In genomic region chr3:65517141-65517540, GRCm38 (mm10) we compare ENCODE assay signal across 14 mouse cellular contexts. TPM values are rescaled to one million over a fixed set of nuclear protein-coding genes. Genes with fewer than 3 reads are reported as not detected.
DNase-seq lines count a peak whose midpoint lies in the region; ATAC-seq and TF ChIP-seq lines count a peak whose summit lies in the region.
"Had no signal": no experiment of that assay in that cellular context is flagged by ENCODE, and none has a peak within 500 bp of the region (broad histone marks: within the 10 kb centered on the region; RNA-seq: fewer than 3 reads in every experiment).

No protein-coding gene starts in this region.

- dilution Hi-C loops in CH12.LX (cut with MboI; ENCODE audit: extremely low pct_ligation_motif_present, extremely low pct_unique_long_range_greater_than_20kb, low sequenced_read_pairs), result no loop called here

- no peak overlapping the region for H3K27ac ChIP-seq in heart, embryonic 16.5 days (ENCODE audit: low read length)
- peak overlapping the region; percentile 91 for H3K27ac ChIP-seq in CH12.LX (ENCODE audit: insufficient read depth, low read depth)
- H3K27ac ChIP-seq: midbrain, embryonic 15.5 days had no signal

- WGBS in heart, embryonic 16.5 days, result 30% methylated on average over 9 of the region's 9 CpGs

- peaks cover 3% of the 10 kb centered on the region for H3K4me1 ChIP-seq in heart, embryonic 16.5 days (ENCODE audit: control insufficient read depth, insufficient read depth, low read length)
- peaks cover 12 to 35% of the 10 kb centered on the region in 2 experiments for H3K4me1 ChIP-seq in CH12.LX (ENCODE audit: control insufficient read depth in 1 of 2, insufficient read depth in 2 of 2)

- peak overlapping the region; percentile 51; the same call in 1 of the 2 replicates for H3K9ac ChIP-seq in heart, embryonic 16.5 days (ENCODE audit: low read length)
- H3K9ac ChIP-seq in CH12.LX (ENCODE audit: insufficient read depth, low read depth), result peak overlapping the region; percentile 77
- H3K9ac ChIP-seq: midbrain, embryonic 15.5 days had no signal

- no peaks in the 10 kb centered on the region for H3K79me2 ChIP-seq in CH12.LX (replicated peaks; ENCODE audit: control insufficient read depth, extremely low read depth, insufficient read depth, poor library complexity, severe bottlenecking)

- no peak for TF ChIP-seq CTCF in CH12.LX (conservative IDR thresholded peaks at IDR 0.05 in 1 of 2, IDR thresholded peaks at IDR 0.05 in 1 of 2; ENCODE audit: low read depth in 2 of 2, low read length in 2 of 2)

- no peaks in the 10 kb centered on the region for H3K36me3 ChIP-seq in heart, embryonic 16.5 days (ENCODE audit: control insufficient read depth, insufficient read depth)
- H3K36me3 ChIP-seq in CH12.LX (replicated peaks in 1 of 2; ENCODE audit: control insufficient read depth in 1 of 2, insufficient read depth in 1 of 2, low read length in 1 of 2), result no peaks in the 10 kb centered on the region
- H3K36me3 ChIP-seq: G1E; midbrain, embryonic 15.5 days had no signal

- TF ChIP-seq RAD21 in CH12.LX (IDR thresholded peaks at IDR 0.05; ENCODE audit: low read depth, low read length), result no peak

- in situ Hi-C loops in CH12.LX (cut with MboI; ENCODE audit: low pct_ligation_motif_present, low pct_unique_long_range_greater_than_20kb, low sequenced_read_pairs), result no loop called here

- peak overlapping the region; percentile 5; the same call in 1 of the 2 replicates for H3K4me2 ChIP-seq in heart, embryonic 16.5 days (ENCODE audit: low read depth, low read length)
- H3K4me2 ChIP-seq in CH12.LX (ENCODE audit: insufficient read depth, low read depth, poor library complexity, severe bottlenecking), result peak overlapping the region; percentile 98

- DNase-seq in heart, adult 18-20 months, result no peak
- DNase-seq in A20 (ENCODE audit: low read depth, low spot score) (peak; percentile 64), CH12.LX (ENCODE audit: extremely low read depth) (peak; percentile 35)
- no peak for DNase-seq in adrenal gland, adult 2 months
- no peak for DNase-seq in layer of hippocampus, postnatal 36 days
- DNase-seq: cerebellum, postnatal 14 days; kidney, adult 11 months; left cerebral cortex, postnatal 4 days; lung, adult 2 months had no signal

- H3K9me3 ChIP-seq in heart, embryonic 16.5 days (replicated peaks; ENCODE audit: control insufficient read depth, low read length), result no peaks in the 10 kb centered on the region
- H3K9me3 ChIP-seq in CH12.LX (replicated peaks; ENCODE audit: low read length), result peaks cover 3% of the 10 kb centered on the region
- H3K9me3 ChIP-seq: G1E; midbrain, embryonic 15.5 days had no signal

- H3K4me3 ChIP-seq in heart, embryonic 16.5 days (ENCODE audit: low read length), result no peak overlapping the region
- H3K4me3 ChIP-seq in CH12.LX (replicated peaks in 1 of 3; ENCODE audit: low read depth in 2 of 3, low read length in 2 of 3, poor library complexity in 1 of 3), result peak overlapping the region; percentile 4 to 47 (median 39)
- H3K4me3 ChIP-seq: erythroblast, embryonic 14.5 days; midbrain, embryonic 15.5 days had no signal

- peak; percentile 45; the same call in 1 of the 2 replicates for TF ChIP-seq EP300 in CH12.LX (IDR thresholded peaks at IDR 0.05; ENCODE audit: low read length)

- no peak for ATAC-seq in heart, embryonic 16.5 days (replicated peaks; ENCODE audit: extremely low read depth, insufficient read depth, low FRiP score)
- 0 out of 2 replicates have a peak, but pooled peaks have one; percentile 13 for ATAC-seq in granulocyte monocyte progenitor cell, adult 5-6 weeks (replicated peaks; ENCODE audit: poor library complexity, severe bottlenecking)
- ATAC-seq: midbrain, embryonic 15.5 days had no signal

- no peaks in the 10 kb centered on the region for H3K27me3 ChIP-seq in heart, embryonic 16.5 days (ENCODE audit: control insufficient read depth, insufficient read depth, low read length)
- no peaks in the 10 kb centered on the region for H3K27me3 ChIP-seq in CH12.LX (replicated peaks)
- H3K27me3 ChIP-seq: midbrain, embryonic 15.5 days had no signal

- no peak for TF ChIP-seq POLR2A in CH12.LX (IDR thresholded peaks at IDR 0.05; ENCODE audit: low read depth, low read length)

TF ChIP-seq in CH12.LX, 34 proteins besides CTCF, POLR2A, EP300 and RAD21:
- peak; percentile 74 for TF ChIP-seq IRF4 (IDR thresholded peaks at IDR 0.05; ENCODE audit: low read depth, low read length)
- no peak for TF ChIP-seq ZMIZ1 (IDR thresholded peaks at IDR 0.05; ENCODE audit: low read depth, low read length)
- no peak for TF ChIP-seq NELFE (IDR thresholded peaks at IDR 0.05; ENCODE audit: low read depth, low read length)
- peak; percentile 71; the same call in 1 of the 2 replicates for TF ChIP-seq TCF12 (IDR thresholded peaks at IDR 0.05; ENCODE audit: low read depth, low read length)
- no peak for TF ChIP-seq POLR2AphosphoS2 (IDR thresholded peaks at IDR 0.05; ENCODE audit: low read depth, low read length)
- peak; percentile 18; the same call in 1 of the 2 replicates for TF ChIP-seq ZNF384 (IDR thresholded peaks at IDR 0.05; ENCODE audit: low read depth, low read length)
- no peak for TF ChIP-seq GABPA (IDR thresholded peaks at IDR 0.05; ENCODE audit: insufficient replicate concordance, low read depth, low read length)
- peak; percentile 80 for TF ChIP-seq BHLHE40 (IDR thresholded peaks at IDR 0.05; ENCODE audit: low read depth, low read length)
- TF ChIP-seq ETS1 (conservative IDR thresholded peaks at IDR 0.05; ENCODE audit: low read depth, low read length), result peak; percentile 47; the same call in 1 of the 2 replicates
TF ChIP-seq in CH12.LX: peak in this region for 5.

RNA-seq across cellular contexts. Expression of gene Tiparp, which starts 11.1 kb away (rescaled TPM):
- 23.2 and 24.3 TPM in 2 replicates for polyA plus RNA-seq in heart, embryonic 16.5 days (2015; fragmentation: Nextera tagmentation; extraction: Ambion mirVana)
- total RNA-seq in heart, adult 18-20 months (2021), result 10 to 100 TPM in 1 of 2 experiments, 1 to 10 TPM in 1; 8.8 to 13.0 TPM
- total RNA-seq in CH12.LX (2012; rRNA removed) (9.6 and 10.3 TPM in 2 replicates), CH12.LX (2014; rRNA removed) (25.1 and 30.8 TPM in 2 replicates)
- 13.2 and 13.7 TPM in 2 replicates for polyA plus RNA-seq in CH12.LX (2012; ENCODE audit: insufficient read length, low read depth)
- 10.0 and 16.2 TPM in 2 replicates for total RNA-seq in granulocyte monocyte progenitor cell, adult 5-6 weeks (2014; fragmentation: Nextera tagmentation)
- 30.0 and 32.4 TPM in 2 replicates for total RNA-seq in granulocyte monocyte progenitor cell, adult 5-6 weeks (2017)
- 10 to 100 TPM; 14.9 to 19.1 TPM for total RNA-seq in adrenal gland, adult 2 months (2021)
- 2.9 and 3.2 TPM in 2 replicates for polyA plus RNA-seq in adrenal gland, adult 2 months (2012; rRNA removed)
- 10 to 100 TPM; 17.7 to 19.2 TPM for total RNA-seq in layer of hippocampus, postnatal 36 days (2021)

Comparison
In these comparisons a context has a peak if more than half of its experiments do, and no peak if none do; other contexts are left out.
1. DNase-seq: peak in A20 (single experiment) and CH12.LX (single experiment); none in heart, adult 18-20 months (0 of 2), adrenal gland, adult 2 months (single experiment) and layer of hippocampus, postnatal 36 days (0 of 2).